Mouse (Mus musculus) hindbrain, embryonic 10.5 days (tissue): ENCODE data around the gene Wfikkn1. TPM values are rescaled to one million over a fixed set of nuclear protein-coding genes. Genes with fewer than 3 reads are reported as not detected.
A peak's percentile ranks its signal among the peaks of the same experiment; 100 is the strongest.

Source experiments
- DNase-seq: peaks from one replicate; pipeline ENCODE4 v3.0.0-alpha.2; 2017; ENCODE audit warnings: low spot score
- H3K27ac ChIP-seq: fragments of 300-500 bp; sonication (generic); 2 replicates; pipeline ENCODE4 v1.5.1; 2016; ENCODE audit warnings: mild to moderate bottlenecking, moderate library complexity
- H3K27me3 ChIP-seq: fragments of 300-500 bp; sonication (generic); 2 replicates; pipeline ENCODE4 v1.6.1; 2016; ENCODE audit warnings: mild to moderate bottlenecking; ENCODE audit not compliant: poor library complexity, insufficient read depth, severe bottlenecking
- H3K36me3 ChIP-seq: fragments of 300-500 bp; sonication (generic); 2 replicates; pipeline ENCODE4 v1.6.1; 2016; ENCODE audit warnings: mild to moderate bottlenecking, moderate library complexity
- H3K4me1 ChIP-seq: fragments of 300-500 bp; sonication (generic); replicated peaks from 2 replicates; pipeline ENCODE4 v1.6.1; 2016; ENCODE audit warnings: mild to moderate bottlenecking
- H3K4me3 ChIP-seq: fragments of 300-500 bp; sonication (generic); 2 replicates; pipeline ENCODE4 v1.5.1; 2016; ENCODE audit warnings: mild to moderate bottlenecking, moderate library complexity
- H3K9me3 ChIP-seq: fragments of 300-500 bp; sonication (generic); 2 replicates; pipeline ENCODE4 v1.6.1; 2016; ENCODE audit warnings: mild to moderate bottlenecking, moderate library complexity
- WGBS: fragments of 180-500 bp; shearing (Covaris S2); methylation state at CpG from one replicate; pipeline ENCODE4 v1.1.7; 2016; 5-methylcytosine and 5-hydroxymethylcytosine counted together
- polyA plus RNA-seq: library from polyadenylated mRNA; unstranded; fragments of >200 nt; fragmentation: Nextera tagmentation; extraction: Ambion mirVana; gene quantifications from 2 replicates; pipeline ENCODE4 v1.2.1, GENCODE M21; 2016

Gene Wfikkn1
- polyA plus RNA-seq, 1 experiment from 2014 or later = 5.8 TPM

DNA sequence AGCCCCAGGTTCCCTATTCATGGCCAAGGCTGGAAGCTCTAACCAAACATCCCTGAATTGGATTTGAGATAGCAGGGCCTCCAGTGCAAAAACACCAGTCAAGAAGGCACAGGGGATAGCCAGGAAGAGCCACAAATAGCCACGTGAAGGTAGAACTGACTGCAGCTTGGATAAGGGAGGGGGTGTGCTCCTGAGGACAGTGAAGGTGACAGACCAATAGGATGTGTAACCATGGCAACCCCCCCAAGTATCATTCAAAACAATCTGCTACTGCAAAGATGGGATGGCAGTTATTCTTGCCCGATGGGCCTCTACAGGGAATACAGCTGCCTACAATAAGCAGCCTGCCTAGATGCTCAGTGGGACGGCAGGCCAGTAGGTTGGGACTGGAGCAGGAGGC is 43.1 kb downstream of the Wfikkn1 start:
- Histone ChIP-seq H3K27me3 (no peaks in the 10 kb centered on the region), H3K36me3 (peaks cover 67% of the 10 kb centered on the region), H3K4me1 (peaks cover 69% of the 10 kb centered on the region), H3K9me3 (no peaks in the 10 kb centered on the region), H3K4me3 (peak overlapping the region; percentile 52), H3K27ac (peak overlapping the region; percentile 84)
- peak; percentile 20 for DNase-seq
- 38% methylated on average over 3 of the region's 3 CpGs for WGBS

DNA sequence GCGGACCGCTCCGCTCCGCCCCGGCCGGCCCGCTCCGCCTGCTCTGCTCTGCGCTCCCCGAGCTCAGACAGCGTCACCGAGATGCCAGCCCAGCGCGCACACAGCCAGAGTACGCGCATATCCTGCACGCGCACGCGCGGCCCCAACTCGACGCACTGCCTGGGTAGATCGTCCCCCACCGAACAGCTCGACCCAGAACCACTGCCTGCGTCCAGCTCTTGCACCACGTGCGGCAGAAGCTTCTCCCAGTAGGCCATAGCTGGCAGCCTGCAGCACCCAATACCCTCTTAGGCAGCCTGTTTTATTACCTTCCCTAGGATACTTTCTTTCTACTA is 43.6 kb downstream of the Wfikkn1 start, which contains the start of gene Rhbdl1:
Gene Rhbdl1, minus strand, starts transcription at position 220 of the 335 bp plus-strand sequence.
- H3K36me3 ChIP-seq = peaks cover 63% of the 10 kb centered on the region
- peaks cover 67% of the 10 kb centered on the region for H3K4me1 ChIP-seq
- no peaks in the 10 kb centered on the region for H3K9me3 ChIP-seq
- no peaks in the 10 kb centered on the region for H3K27me3 ChIP-seq
- WGBS = 2% methylated on average over 29 of the region's 29 CpGs
- peak within 1 kb of the TSS; percentile 84 for H3K27ac ChIP-seq
- DNase-seq = peak; percentile 70
- peak within 1 kb of the TSS; percentile 52 for H3K4me3 ChIP-seq

DNA sequence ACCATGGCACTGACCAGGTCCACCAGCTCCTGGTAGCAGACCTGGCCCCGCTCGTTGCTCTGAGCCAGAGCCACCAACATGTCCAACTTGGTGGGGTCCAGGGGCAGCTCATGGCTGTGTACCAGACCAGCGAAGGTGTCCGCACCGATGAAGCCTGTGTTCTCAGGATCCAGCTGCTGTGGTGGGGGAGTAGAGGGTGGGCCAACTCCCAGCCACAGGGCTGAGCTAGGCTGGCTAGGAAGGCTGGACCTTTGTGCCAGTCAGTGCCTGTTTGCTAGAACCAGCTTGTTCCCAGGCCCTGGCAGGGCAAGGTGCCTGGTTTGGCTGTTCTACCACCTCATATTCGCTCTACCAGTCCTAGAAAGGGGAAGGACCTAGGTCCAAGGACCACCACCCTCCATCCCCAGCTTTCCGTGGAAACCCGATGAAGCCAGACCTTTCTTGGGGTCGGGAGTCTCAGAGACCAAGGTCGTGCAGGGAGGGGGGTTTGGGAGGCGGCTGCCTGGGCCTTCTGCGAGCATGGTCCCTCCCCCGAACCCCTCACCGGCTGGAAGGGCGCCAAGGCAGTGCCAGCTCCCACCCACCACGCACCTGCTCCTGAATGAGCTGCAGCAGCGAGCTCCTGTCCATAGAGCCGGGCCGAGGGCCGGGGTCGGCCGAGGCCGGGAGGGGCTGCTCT is 44.1 kb downstream of the Wfikkn1 start:
- Histone ChIP-seq H3K27me3 (no peaks in the 10 kb centered on the region), H3K36me3 (peaks cover 63% of the 10 kb centered on the region), H3K27ac (peak overlapping the region; percentile 84), H3K9me3 (no peaks in the 10 kb centered on the region), H3K4me1 (peaks cover 71% of the 10 kb centered on the region), H3K4me3 (peak overlapping the region; percentile 52)
- DNase-seq = no peak
- 25% methylated on average over 23 of the region's 23 CpGs for WGBS

DNA sequence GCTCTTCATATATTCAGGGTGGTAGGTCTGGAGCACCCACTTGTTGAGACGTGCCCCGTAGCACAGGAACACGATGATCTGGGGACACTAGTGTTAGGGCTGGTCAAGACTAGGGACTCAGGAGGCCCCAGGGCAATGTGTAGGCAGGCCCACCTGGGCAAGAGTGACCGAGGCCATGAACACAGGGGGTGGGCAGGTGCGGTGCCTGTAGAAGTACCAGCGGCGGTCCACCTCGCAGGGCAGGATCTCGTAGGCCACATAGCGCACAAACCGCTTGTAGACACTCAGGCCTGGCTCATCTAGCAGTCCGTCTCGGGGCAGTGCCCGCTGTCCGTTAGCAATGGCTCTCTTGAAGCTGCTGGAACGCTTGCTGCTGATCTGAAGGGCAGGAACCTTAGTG is 44.8 kb downstream of the Wfikkn1 start:
- Histone ChIP-seq H3K27ac (no peak overlapping the region), H3K36me3 (peaks cover 63% of the 10 kb centered on the region), H3K4me3 (peak overlapping the region; percentile 73), H3K4me1 (peaks cover 78% of the 10 kb centered on the region), H3K9me3 (no peaks in the 10 kb centered on the region), H3K27me3 (no peaks in the 10 kb centered on the region)
- DNase-seq = no peak
- WGBS = 95% methylated on average over 16 of the region's 16 CpGs

DNA sequence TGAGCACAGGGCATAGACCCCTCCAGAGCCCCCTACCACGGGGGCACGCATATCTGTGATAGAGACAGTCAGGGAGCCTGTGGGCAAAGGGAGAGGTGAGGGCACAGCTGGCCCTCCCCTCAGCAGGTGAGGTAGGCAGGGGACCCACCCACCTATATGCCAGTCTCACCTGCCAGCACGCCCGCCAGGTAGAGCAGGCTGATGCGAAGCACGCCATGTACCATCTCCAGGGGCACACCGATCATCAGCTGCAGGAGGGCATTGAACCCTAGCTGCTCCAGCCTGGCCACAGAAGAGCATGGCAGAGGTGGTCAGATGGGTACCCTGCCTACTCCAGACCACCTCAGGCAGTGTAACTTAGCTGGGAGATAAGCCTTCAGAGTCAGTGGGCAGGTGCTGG is 45.4 kb downstream of the Wfikkn1 start:
- Histone ChIP-seq H3K27ac (no peak overlapping the region), H3K4me3 (peak overlapping the region; percentile 73; the same call in 1 of the 2 replicates), H3K36me3 (peaks cover 63% of the 10 kb centered on the region), H3K27me3 (no peaks in the 10 kb centered on the region), H3K4me1 (peaks cover 83% of the 10 kb centered on the region), H3K9me3 (no peaks in the 10 kb centered on the region)
- WGBS = 96% methylated on average over 7 of the region's 7 CpGs
- no peak for DNase-seq

DNA sequence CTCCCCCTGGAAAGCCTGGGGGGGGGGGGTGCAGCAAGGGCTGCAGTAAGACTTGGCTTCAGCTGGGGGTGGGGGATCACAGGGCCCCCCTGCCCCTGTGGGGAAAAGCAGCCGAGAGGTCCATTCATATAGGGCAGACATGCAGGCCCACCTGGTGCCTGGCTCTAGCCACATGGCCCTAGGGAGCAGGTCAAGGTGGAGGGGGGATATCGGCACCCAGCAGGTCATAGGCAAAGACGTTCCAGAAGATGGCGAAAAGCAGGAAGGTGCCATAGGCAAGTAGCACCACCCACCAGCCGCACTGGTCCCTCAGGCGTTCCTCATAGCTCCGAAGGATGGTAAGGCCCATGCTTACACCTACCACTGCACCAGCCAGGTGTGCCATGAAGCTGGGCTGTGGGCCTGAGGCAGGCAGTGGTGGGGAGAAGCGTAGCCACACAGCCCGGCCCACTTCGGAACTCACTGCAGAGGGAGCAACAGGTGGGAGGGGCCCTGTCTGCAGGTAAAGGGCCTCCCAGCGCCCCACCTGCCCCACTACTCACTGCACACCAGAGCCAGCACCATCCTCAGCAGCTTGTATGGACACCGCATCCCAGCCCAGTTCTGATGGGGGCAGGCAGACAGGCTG is 45.9 kb downstream of the Wfikkn1 start:
- H3K4me1 ChIP-seq = peaks cover 89% of the 10 kb centered on the region
- H3K36me3 ChIP-seq = peaks cover 63% of the 10 kb centered on the region
- no peaks in the 10 kb centered on the region for H3K9me3 ChIP-seq
- H3K4me3 ChIP-seq = peak overlapping the region; percentile 73
- WGBS = 91% methylated on average over 12 of the region's 12 CpGs
- H3K27me3 ChIP-seq = no peaks in the 10 kb centered on the region
- DNase-seq = no peak
- peak overlapping the region; percentile 97 for H3K27ac ChIP-seq

DNA sequence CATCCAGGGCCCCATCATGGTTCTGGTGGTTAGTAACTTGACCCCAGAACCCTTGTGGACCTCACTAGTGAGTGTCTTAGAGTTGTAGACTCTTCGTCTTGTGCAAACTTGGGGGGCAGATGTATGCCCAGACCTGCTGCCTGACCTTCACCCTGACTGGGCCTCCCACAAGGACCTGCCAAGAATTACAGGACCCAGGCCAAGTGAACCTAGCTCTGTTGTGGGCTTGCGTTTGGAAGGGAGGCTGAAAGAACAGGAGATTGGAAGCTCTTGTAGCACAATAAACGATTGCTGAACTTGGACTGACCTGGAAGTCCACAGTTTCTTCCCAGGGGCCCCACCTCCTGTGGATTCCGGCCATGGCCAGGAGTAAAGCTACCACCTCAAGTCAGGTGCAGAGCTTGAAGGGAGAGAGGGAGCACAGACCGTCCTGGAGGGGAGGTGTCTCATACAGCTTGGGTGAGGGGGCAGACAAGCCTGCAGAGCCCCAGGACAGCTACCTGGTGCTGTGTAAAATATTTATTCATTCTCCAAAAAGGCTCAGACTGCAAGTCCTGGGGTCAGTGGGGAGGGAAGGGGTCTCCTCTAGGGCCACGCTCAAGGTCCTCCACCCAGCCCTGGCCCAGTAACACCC is 46.6 kb downstream of the Wfikkn1 start:
- peak overlapping the region; percentile 97 for H3K27ac ChIP-seq
- peaks cover 60% of the 10 kb centered on the region for H3K36me3 ChIP-seq
- H3K4me1 ChIP-seq = peaks cover 90% of the 10 kb centered on the region
- H3K9me3 ChIP-seq = no peaks in the 10 kb centered on the region
- peak overlapping the region; percentile 73 for H3K4me3 ChIP-seq
- H3K27me3 ChIP-seq = no peaks in the 10 kb centered on the region
- 62% methylated on average over 6 of the region's 6 CpGs for WGBS
- DNase-seq = no peak

DNA sequence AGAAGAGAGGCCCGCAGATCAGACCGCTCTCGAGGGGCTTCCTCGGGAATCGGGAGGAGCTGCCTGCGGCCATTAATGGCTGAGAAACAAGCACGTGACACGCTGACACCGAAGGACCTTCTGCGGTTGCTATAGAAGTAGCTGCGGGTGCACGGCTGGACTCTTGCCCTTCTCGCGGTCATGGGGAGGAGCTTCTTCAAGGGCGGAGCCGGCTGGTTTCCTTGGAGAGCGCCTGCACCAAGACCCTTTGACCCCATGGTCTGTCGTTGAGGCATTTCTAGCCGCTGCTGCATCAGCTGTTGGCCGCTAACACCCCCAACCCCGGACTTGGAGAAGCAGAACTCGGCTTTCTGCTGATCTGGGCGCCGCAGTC is 47.4 kb downstream of the Wfikkn1 start, which contains the start of gene Stub1:
Gene Stub1, minus strand, starts transcription at position 114 of the 373 bp plus-strand sequence.
- no peaks in the 10 kb centered on the region for H3K9me3 ChIP-seq
- peaks cover 91% of the 10 kb centered on the region for H3K4me1 ChIP-seq
- H3K27me3 ChIP-seq = no peaks in the 10 kb centered on the region
- peak; percentile 94 for DNase-seq
- H3K4me3 ChIP-seq = peak within 1 kb of the TSS; percentile 73
- WGBS = under 1% methylated on average over 24 of the region's 24 CpGs
- H3K36me3 ChIP-seq = peaks cover 52% of the 10 kb centered on the region
- peak within 1 kb of the TSS; percentile 97 for H3K27ac ChIP-seq

DNA sequence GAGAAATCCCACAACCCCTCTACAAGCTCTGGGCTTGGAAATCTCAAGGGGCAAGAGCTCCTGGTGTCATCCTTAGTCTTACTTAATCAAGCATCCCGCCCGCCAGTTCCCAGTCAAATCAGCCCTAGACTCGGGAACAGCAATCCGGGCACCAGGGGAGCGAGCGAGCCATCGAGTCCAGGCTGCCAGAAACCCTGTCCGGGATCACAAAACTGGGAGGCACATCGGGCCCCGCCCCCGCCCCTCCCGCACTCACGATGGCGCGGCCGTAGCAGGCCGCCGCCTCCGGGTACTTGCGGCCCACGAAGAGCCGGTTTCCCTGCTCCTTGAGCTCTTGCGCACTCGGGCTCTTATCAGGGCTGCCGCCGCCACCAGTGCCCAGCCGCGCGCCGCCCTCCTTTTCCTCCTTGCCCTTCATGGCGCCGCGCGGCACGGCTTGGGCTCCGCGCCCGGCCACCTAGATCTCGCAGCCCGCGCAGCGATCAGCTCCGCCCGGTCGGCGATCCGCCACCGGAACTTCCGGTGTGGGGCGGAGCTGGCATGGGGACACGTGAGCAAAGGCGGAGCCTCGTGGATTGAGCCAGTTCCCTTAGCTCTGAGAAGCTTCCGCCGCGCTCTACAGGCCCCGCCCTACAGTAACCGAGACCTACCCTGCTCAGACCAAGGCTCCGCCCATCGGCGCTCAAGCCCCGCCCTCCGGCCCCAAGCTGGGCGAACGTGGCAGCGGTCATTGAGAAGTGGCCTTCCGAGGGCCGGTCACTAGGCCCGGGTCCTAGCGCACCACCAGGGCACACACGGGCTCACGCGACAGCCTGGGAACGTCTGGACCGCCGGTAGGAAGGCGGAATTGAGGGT is 48.0 kb downstream of the Wfikkn1 start:
- Histone ChIP-seq H3K4me1 (peaks cover 91% of the 10 kb centered on the region), H3K4me3 (peak overlapping the region; percentile 73), H3K36me3 (peaks cover 52% of the 10 kb centered on the region), H3K27me3 (no peaks in the 10 kb centered on the region), H3K9me3 (no peaks in the 10 kb centered on the region), H3K27ac (peak overlapping the region; percentile 97)
- DNase-seq = peak; percentile 100
- WGBS = under 1% methylated on average over 77 of the region's 77 CpGs

DNA sequence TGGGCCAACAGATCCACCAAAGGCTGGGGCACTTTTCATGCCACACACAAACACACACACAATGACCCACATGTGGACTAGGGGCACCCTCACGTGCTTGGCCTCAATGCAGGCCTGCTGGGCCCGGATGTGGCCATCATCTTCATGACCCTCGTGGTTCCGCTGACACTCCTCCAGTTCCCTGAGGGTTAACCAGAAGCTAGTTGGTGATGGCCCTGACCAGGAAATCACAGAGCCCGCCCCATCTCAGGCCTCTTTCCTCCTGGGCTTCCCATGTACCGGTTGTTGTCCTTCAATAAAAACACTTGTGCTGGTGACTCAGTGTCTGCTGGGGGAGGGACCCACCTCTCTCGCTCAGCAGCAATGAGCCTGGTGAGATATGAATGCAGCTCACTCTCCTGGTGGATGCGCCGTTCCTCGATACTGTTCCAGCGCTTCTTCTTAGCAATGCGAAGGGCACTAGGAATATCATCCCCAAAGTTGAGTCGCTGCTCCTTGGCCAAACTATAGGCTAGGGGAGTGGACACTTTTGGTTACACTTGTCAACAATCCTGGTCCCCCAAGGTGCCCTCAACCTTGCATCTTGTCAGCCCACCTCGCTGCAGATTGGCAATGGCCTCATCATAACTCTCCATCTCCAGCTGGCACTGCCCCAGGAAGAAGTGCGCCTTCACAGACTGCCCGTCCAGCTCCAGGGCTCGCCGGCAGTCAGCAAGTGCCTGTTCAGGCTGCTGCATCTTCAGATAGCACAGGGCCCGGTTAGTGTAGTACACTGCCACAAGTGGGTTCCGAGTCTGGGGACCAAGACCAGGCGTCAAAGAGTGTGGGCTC is 49.0 kb downstream of the Wfikkn1 start:
- H3K27ac ChIP-seq = peak overlapping the region; percentile 97
- WGBS = 69% methylated on average over 21 of the region's 21 CpGs

DNA sequence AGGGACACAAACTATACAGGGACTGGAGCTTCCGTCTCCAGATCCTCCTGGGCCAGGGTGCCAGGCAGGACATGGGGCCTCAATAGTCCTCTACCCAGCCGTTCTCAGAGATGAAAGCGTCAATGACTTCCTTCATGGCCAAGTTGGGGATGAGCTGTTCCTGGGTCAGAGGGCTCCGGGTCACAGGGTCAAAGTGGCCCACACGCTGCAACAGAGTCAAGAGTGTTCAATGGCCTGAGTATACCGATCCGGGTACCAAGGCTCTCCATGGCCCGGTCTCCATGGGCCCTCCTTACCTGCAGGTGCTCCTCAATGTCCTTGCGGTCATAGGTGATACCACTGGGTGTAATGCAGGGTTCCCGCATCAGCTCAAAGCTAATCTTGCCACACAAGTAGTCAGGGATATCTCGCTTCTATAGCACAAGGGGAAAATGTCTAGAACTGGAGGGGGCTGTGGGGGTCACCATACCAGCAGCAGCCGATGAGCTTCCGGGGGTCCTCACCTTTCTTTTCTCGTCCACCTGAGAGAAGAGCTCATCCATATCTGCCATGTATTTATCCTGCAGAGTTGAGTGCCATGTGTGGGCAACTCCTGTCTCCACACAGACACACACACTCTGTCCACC is 49.7 kb downstream of the Wfikkn1 start:
- Histone ChIP-seq H3K27ac (no peak overlapping the region), H3K4me1 (peaks cover 91% of the 10 kb centered on the region), H3K4me3 (peak overlapping the region; percentile 73), H3K27me3 (no peaks in the 10 kb centered on the region), H3K36me3 (peaks cover 66% of the 10 kb centered on the region), H3K9me3 (no peaks in the 10 kb centered on the region)
- WGBS = 91% methylated on average over 14 of the region's 14 CpGs
- DNase-seq = no peak

More for the DNA sequence above, 49.0 kb downstream of the Wfikkn1 start:
- H3K4me1 ChIP-seq = peaks cover 91% of the 10 kb centered on the region
- H3K36me3 ChIP-seq = peaks cover 62% of the 10 kb centered on the region
- no peaks in the 10 kb centered on the region for H3K27me3 ChIP-seq
- H3K4me3 ChIP-seq = peak overlapping the region; percentile 73
- DNase-seq = no peak
- no peaks in the 10 kb centered on the region for H3K9me3 ChIP-seq
